Mouse (Mus musculus): ENCODE measurements around the gene Fyn. TPM values are rescaled to one million over a fixed set of nuclear protein-coding genes. Genes with fewer than 3 reads are reported as not detected.

Fyn gene
- polyA plus RNA-seq, 1 experiment = 29.2 TPM

DNA sequence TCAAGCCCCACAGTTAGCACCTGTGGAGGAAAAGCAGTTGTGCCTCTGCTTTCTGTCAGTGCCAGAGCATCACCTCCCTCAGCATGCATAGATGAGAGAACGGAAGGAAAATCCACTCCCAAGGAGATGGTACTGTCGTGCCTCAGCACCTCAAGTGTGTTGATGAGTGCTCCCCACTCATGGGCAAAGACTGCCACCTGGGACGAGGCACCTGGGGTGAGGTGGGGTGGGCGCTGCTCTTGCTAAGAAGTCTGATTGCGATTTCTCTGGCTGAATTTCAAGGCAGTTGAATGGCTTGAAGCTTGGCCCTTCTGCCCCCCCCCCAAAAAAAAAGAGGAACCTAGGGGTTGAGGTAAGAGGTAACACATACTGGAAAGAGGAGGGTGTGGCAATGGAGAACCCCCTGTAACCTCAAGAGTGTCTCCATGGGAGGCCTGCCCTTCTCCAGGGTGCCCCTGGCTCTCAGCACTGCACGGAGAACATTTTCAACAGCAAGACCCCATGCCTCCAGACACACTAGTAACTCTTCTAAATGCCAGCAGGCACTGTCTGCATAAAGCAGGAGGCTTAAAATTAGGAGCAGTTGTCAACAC is 148.0 kb downstream of the Fyn start:
- H3K4me1 ChIP-seq (ENCODE audit: control insufficient read depth, insufficient read depth, low read length) = 0 out of 2 replicates have a peak, but pooled peaks cover 2% of the 10 kb centered on the region
- no peak for DNase-seq
- WGBS = 90% methylated on average over 6 of the region's 6 CpGs
- TF ChIP-seq CTCF (IDR thresholded peaks at IDR 0.05; ENCODE audit: insufficient read depth, low read length) (no peak), POLR2A (IDR thresholded peaks at IDR 0.05; ENCODE audit: borderline replicate concordance, extremely low read depth, low read depth, low read length) (no peak)
- no peak overlapping the region for H3K4me3 ChIP-seq (replicated peaks; ENCODE audit: extremely low read depth, low read depth, low read length)

GRCm38 (mm10) chr10:39517375-39517774 is 148.7 kb downstream of the Fyn start:
- Histone ChIP-seq H3K4me1 (ENCODE audit: control insufficient read depth, insufficient read depth, low read length) (0 out of 2 replicates have a peak, but pooled peaks cover 2% of the 10 kb centered on the region), H3K4me3 (replicated peaks; ENCODE audit: extremely low read depth, low read depth, low read length) (no peak overlapping the region)
- 79% methylated on average over 9 of the region's 9 CpGs for WGBS
- DNase-seq = no peak
- TF ChIP-seq CTCF (IDR thresholded peaks at IDR 0.05; ENCODE audit: insufficient read depth, low read length) (no peak), POLR2A (IDR thresholded peaks at IDR 0.05; ENCODE audit: borderline replicate concordance, extremely low read depth, low read depth, low read length) (no peak)

DNA sequence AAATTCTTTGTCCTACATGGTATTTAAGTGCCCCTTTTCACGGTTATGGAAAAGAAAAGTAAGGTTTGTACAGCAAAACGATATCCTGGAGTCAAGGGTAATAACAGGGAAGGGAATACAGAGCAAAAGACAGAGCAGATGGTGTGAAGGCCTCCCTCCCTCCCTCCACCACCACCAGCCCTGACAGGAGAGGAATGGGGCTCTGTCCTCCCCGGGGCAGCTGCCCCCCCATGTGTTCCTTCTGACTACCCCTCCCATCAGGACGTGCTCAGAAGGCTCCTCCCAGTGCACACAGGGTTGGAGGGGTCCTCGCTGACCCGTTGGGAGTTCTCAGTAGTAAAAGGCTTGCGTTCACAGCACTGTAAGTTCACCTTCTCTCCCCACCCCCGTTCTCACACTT is 149.6 kb downstream of the Fyn start:
- WGBS = 71% methylated on average over 8 of the region's 8 CpGs
- no peak for TF ChIP-seq CTCF (IDR thresholded peaks at IDR 0.05; ENCODE audit: insufficient read depth, low read length)
- no peak for TF ChIP-seq POLR2A (IDR thresholded peaks at IDR 0.05; ENCODE audit: borderline replicate concordance, extremely low read depth, low read depth, low read length)
- H3K4me3 ChIP-seq (replicated peaks; ENCODE audit: extremely low read depth, low read depth, low read length) = no peak overlapping the region
- H3K4me1 ChIP-seq (ENCODE audit: control insufficient read depth, insufficient read depth, low read length) = 0 out of 2 replicates have a peak, but pooled peaks cover 2% of the 10 kb centered on the region
- DNase-seq = no peak

DNA sequence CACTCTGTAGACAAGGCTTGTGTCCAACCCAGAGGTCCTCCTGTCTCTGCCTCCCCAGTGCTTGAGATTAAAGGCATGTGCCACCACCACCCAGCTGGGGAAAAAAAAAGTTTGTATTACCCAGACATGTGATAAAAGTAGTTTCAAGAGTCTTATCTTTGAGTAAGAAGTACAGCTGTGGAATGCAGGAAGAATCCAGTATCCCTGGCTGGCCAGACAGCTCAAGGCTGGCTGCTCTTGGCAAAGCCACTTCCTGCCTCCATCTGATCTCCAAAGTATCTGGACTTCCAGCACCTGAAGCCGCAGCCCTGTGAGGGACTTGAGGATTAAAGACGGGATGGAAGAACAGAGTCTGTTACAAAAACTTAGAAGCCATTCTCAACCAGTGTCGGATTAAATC is 150.2 kb downstream of the Fyn start:
- H3K4me1 ChIP-seq (ENCODE audit: control insufficient read depth, insufficient read depth, low read length) = 0 out of 2 replicates have a peak, but pooled peaks cover 2% of the 10 kb centered on the region
- TF ChIP-seq POLR2A (IDR thresholded peaks at IDR 0.05; ENCODE audit: borderline replicate concordance, extremely low read depth, low read depth, low read length) (no peak), CTCF (IDR thresholded peaks at IDR 0.05; ENCODE audit: insufficient read depth, low read length) (no peak)
- no peak overlapping the region for H3K4me3 ChIP-seq (replicated peaks; ENCODE audit: extremely low read depth, low read depth, low read length)
- no peak for DNase-seq
- WGBS = 52% methylated on average over 3 of the region's 3 CpGs

DNA sequence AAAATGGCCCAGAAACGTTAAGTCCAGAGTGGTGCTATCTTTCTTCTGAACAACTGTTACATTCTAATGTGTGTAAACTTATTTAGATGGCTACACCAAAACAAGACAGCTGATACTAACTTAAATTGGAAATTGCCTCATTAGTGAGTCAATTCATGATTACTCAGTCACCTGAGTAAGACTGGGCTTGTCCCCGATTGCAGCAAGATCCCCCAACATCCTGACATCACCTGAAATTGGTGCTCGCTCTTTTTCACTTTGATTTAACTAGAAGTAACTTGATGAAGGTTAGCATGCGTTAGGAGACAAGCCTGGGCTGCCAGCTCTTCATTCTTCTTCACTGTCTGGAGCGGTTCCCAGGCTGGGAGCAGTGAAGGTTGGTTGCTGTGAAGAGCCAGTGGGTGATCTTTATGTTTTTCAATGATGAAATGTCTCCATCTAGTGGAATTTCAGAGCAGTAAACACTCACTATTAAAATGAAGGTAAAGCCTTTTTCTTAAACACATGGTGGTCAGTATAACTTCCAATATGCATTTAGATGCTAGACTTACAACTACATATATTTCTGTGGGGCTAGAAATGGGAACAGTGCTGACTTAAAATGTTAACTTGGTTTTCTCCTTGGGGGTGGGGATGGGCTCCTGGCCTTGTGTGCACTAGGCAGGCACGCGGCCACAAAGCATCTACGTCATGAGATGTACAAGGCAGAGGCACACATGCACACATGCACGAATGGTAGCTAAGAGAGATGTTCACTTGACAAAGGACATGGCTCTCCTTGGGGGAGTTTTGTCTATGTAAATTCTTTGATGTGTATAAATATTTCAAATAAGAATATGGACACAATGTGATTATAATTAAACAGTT is 151.7 kb downstream of the Fyn start:
- TF ChIP-seq POLR2A (IDR thresholded peaks at IDR 0.05; ENCODE audit: borderline replicate concordance, extremely low read depth, low read depth, low read length) (no peak), CTCF (IDR thresholded peaks at IDR 0.05; ENCODE audit: insufficient read depth, low read length) (peak; percentile 65)
- Histone ChIP-seq H3K4me3 (replicated peaks; ENCODE audit: extremely low read depth, low read depth, low read length) (no peak overlapping the region), H3K4me1 (ENCODE audit: control insufficient read depth, insufficient read depth, low read length) (0 out of 2 replicates have a peak, but pooled peaks cover 2% of the 10 kb centered on the region)
- 53% methylated on average over 9 of the region's 9 CpGs for WGBS
- DNase-seq = no peak

- no peak overlapping the region for H3K4me3 ChIP-seq (replicated peaks; ENCODE audit: extremely low read depth, low read depth, low read length)
- H3K4me1 ChIP-seq (ENCODE audit: control insufficient read depth, insufficient read depth, low read length) = 0 out of 2 replicates have a peak, but pooled peaks cover 2% of the 10 kb centered on the region
- 68% methylated on average over 1 of the region's 1 CpGs for WGBS
- DNase-seq = no peak
- TF ChIP-seq POLR2A (IDR thresholded peaks at IDR 0.05; ENCODE audit: borderline replicate concordance, extremely low read depth, low read depth, low read length) = no peak
- TF ChIP-seq CTCF (IDR thresholded peaks at IDR 0.05; ENCODE audit: insufficient read depth, low read length) = no peak
Observed at GRCm38 (mm10) chr10:39521327-39521726, 152.7 kb downstream of the Fyn start.

DNA sequence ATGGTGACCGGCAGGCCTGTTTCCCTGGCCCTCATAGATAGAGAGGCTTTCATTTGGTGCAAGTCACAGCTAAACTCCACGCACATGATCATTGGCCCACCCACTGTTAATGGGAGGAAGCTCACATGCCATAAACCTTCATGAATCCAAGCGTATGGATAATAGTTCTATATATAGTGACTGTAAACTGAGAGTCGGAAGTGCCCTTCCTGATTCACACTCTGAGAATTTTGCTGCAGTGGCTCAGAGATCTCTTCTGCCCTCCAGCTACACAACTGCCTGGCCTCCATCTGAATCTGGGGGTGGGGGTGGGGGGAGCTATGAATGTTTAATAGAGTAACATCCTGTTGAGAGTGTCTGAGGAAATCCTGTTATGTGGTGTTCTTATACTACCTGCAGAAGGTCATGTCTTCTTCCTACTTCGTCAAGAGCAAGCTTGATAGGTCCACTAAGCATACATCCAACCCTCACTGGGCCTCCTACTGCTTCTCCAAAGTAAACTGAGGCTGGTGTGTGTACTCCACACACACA is 153.3 kb downstream of the Fyn start:
- DNase-seq = no peak
- WGBS = 56% methylated on average over 5 of the region's 5 CpGs
- Histone ChIP-seq H3K4me3 (replicated peaks; ENCODE audit: extremely low read depth, low read depth, low read length) (no peak overlapping the region), H3K4me1 (ENCODE audit: control insufficient read depth, insufficient read depth, low read length) (0 out of 2 replicates have a peak, but pooled peaks cover 2% of the 10 kb centered on the region)
- TF ChIP-seq CTCF (IDR thresholded peaks at IDR 0.05; ENCODE audit: insufficient read depth, low read length) (no peak), POLR2A (IDR thresholded peaks at IDR 0.05; ENCODE audit: borderline replicate concordance, extremely low read depth, low read depth, low read length) (no peak)

DNA sequence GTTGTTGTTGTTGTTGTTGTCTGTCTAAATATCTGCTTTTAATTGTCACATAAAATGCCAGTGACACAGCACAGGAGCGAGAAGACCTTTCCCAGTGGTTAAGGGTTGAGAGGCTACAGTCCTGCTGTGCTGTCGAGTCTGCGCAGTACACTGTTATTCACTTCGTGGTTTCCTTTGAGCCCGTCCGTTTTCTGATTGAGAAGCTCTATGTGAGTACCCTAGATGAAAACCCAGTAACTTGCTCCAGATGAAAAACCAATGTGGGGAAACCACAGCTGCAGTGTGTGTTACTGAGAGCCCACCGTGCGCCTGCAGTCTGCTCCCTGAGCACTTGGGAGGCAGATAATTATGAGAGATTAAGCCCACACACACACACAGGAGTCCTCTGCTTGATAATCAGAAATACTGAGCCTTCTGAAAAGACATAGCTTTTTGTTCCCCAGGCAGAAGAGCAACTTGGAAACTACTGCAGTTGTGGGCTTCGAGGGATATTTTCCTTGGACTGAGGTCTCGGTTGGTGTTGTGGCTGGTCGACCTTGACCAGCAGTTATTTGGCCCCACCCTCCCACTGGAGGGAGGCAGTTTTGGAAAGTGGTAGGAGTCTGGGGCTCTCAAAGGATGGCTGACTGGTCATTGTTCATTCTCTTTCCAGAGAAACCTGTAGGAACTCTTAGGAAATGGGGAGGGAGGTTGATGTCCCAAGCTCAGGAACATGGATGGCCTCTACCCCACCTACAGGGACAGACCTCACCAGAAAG is 154.4 kb downstream of the Fyn start:
- 77% methylated on average over 11 of the region's 11 CpGs for WGBS
- Histone ChIP-seq H3K4me1 (ENCODE audit: control insufficient read depth, insufficient read depth, low read length) (0 out of 2 replicates have a peak, but pooled peaks cover 2% of the 10 kb centered on the region), H3K4me3 (replicated peaks; ENCODE audit: extremely low read depth, low read depth, low read length) (no peak overlapping the region)
- no peak for TF ChIP-seq CTCF (IDR thresholded peaks at IDR 0.05; ENCODE audit: insufficient read depth, low read length)
- TF ChIP-seq POLR2A (IDR thresholded peaks at IDR 0.05; ENCODE audit: borderline replicate concordance, extremely low read depth, low read depth, low read length) = no peak
- no peak for DNase-seq

- no peak for DNase-seq
- WGBS = 67% methylated on average over 8 of the region's 8 CpGs
- no peak for TF ChIP-seq POLR2A (IDR thresholded peaks at IDR 0.05; ENCODE audit: borderline replicate concordance, extremely low read depth, low read depth, low read length)
- H3K4me1 ChIP-seq (ENCODE audit: control insufficient read depth, insufficient read depth, low read length) = 0 out of 2 replicates have a peak, but pooled peaks cover 2% of the 10 kb centered on the region
- no peak overlapping the region for H3K4me3 ChIP-seq (replicated peaks; ENCODE audit: extremely low read depth, low read depth, low read length)
Observed at GRCm38 (mm10) chr10:39524355-39524754, 155.7 kb downstream of the Fyn start.

Data from lung, adult 2 months (tissue).